In genomic region chr7:27170981-27171380, GRCm38 (mm10) we compare ENCODE assay signal across 29 mouse cellular contexts. TPM values are rescaled to one million over a fixed set of nuclear protein-coding genes. Genes with fewer than 3 reads are reported as not detected.
DNase-seq lines count a peak whose midpoint lies in the region; ATAC-seq lines count a peak whose summit lies in the region.
"Had no signal": no experiment of that assay in that cellular context is flagged by ENCODE, and none has a peak within 500 bp of the region (broad histone marks: within the 10 kb centered on the region; RNA-seq: fewer than 3 reads in every experiment).

No protein-coding gene starts in this region.

- peaks cover 11% of the 10 kb centered on the region for H3K4me1 ChIP-seq in embryonic facial prominence, embryonic 13.5 days
- peaks cover 9% of the 10 kb centered on the region for H3K4me1 ChIP-seq in embryonic facial prominence, embryonic 10.5 days
- peaks cover 9% of the 10 kb centered on the region; the same call in 1 of the 2 replicates for H3K4me1 ChIP-seq in limb, embryonic 12.5 days (replicated peaks)
- peaks cover 10% of the 10 kb centered on the region for H3K4me1 ChIP-seq in limb, embryonic 10.5 days

- no peak overlapping the region for H3K4me3 ChIP-seq in embryonic facial prominence, embryonic 13.5 days
- H3K4me3 ChIP-seq in embryonic facial prominence, embryonic 10.5 days: no peak overlapping the region
- H3K4me3 ChIP-seq in limb, embryonic 12.5 days (replicated peaks): no peak overlapping the region
- H3K4me3 ChIP-seq in limb, embryonic 10.5 days: no peak overlapping the region
- H3K4me3 ChIP-seq: embryonic facial prominence, embryonic 12.5 days; embryonic facial prominence, embryonic 15.5 days; erythroblast, embryonic 14.5 days; forebrain, embryonic 10.5 days; forebrain, embryonic 12.5 days had no signal

- no peak for ATAC-seq in cerebellum, adult (ENCODE audit: insufficient number of reproducible peaks, low FRiP score, low TSS enrichment)
- no peak for ATAC-seq in embryonic facial prominence, embryonic 13.5 days (ENCODE audit: insufficient number of reproducible peaks, insufficient read depth, low FRiP score, low TSS enrichment, low read depth)
- no peak for ATAC-seq in limb, embryonic 12.5 days (ENCODE audit: insufficient number of reproducible peaks, insufficient read depth, low FRiP score, low TSS enrichment, low read depth)
- ATAC-seq: forebrain, embryonic 14.5 days; forebrain, embryonic 16.5 days had no signal

- peaks cover 49% of the 10 kb centered on the region for H3K36me3 ChIP-seq in embryonic facial prominence, embryonic 13.5 days
- peaks cover 48% of the 10 kb centered on the region for H3K36me3 ChIP-seq in embryonic facial prominence, embryonic 10.5 days (replicated peaks)
- H3K36me3 ChIP-seq in limb, embryonic 12.5 days: peaks cover 48% of the 10 kb centered on the region
- H3K36me3 ChIP-seq in limb, embryonic 10.5 days: peaks cover 50% of the 10 kb centered on the region

- DNase-seq in cerebellum, adult 9-10 months: peak; percentile 26
- DNase-seq in embryonic facial prominence, embryonic 10.5 days (ENCODE audit: low spot score): no peak
- peak; percentile 91 for DNase-seq in heart, adult 11 months
- DNase-seq in heart, adult 18-20 months: no peak
- no peak for DNase-seq in limb, embryonic 10.5 days (ENCODE audit: low spot score)
- DNase-seq: adrenal gland, adult 2 months; adrenal gland, postnatal 10 days; adrenal gland, postnatal 25 days; cerebellum, adult 8-10 months; cerebellum, postnatal 14 days; cerebellum, postnatal 36 days; embryo, embryonic 11 days had no signal

- 93% methylated on average over 3 of the region's 3 CpGs for WGBS in embryonic facial prominence, embryonic 13.5 days
- 94% methylated on average over 3 of the region's 3 CpGs for WGBS in embryonic facial prominence, embryonic 10.5 days
- WGBS in limb, embryonic 12.5 days: 88% methylated on average over 3 of the region's 3 CpGs
- 98% methylated on average over 3 of the region's 3 CpGs for WGBS in limb, embryonic 10.5 days

- H3K4me2 ChIP-seq in embryonic facial prominence, embryonic 13.5 days: no peak overlapping the region
- no peak overlapping the region for H3K4me2 ChIP-seq in limb, embryonic 12.5 days
- H3K4me2 ChIP-seq: embryonic facial prominence, embryonic 12.5 days; embryonic facial prominence, embryonic 15.5 days; forebrain, embryonic 12.5 days had no signal

- H3K9me3 ChIP-seq in embryonic facial prominence, embryonic 13.5 days: no peaks in the 10 kb centered on the region
- H3K9me3 ChIP-seq in embryonic facial prominence, embryonic 10.5 days: 0 out of 2 replicates have a peak, but pooled peaks cover 2% of the 10 kb centered on the region
- H3K9me3 ChIP-seq in limb, embryonic 12.5 days: no peaks in the 10 kb centered on the region
- no peaks in the 10 kb centered on the region for H3K9me3 ChIP-seq in limb, embryonic 10.5 days (replicated peaks)
- H3K9me3 ChIP-seq: embryonic facial prominence, embryonic 12.5 days; embryonic facial prominence, embryonic 15.5 days; forebrain, embryonic 10.5 days; forebrain, embryonic 12.5 days had no signal

- no peak overlapping the region for H3K27ac ChIP-seq in embryonic facial prominence, embryonic 13.5 days
- H3K27ac ChIP-seq in embryonic facial prominence, embryonic 10.5 days (replicated peaks): no peak overlapping the region
- H3K27ac ChIP-seq in limb, embryonic 12.5 days: no peak overlapping the region
- no peak overlapping the region for H3K27ac ChIP-seq in limb, embryonic 10.5 days
- H3K27ac ChIP-seq: embryonic facial prominence, embryonic 12.5 days; embryonic facial prominence, embryonic 15.5 days; forebrain, embryonic 10.5 days; forebrain, embryonic 12.5 days had no signal

- 0 out of 2 replicates have a peak overlapping the region, but pooled peaks have one; percentile 21 for H3K9ac ChIP-seq in embryonic facial prominence, embryonic 13.5 days
- 0 out of 2 replicates have a peak overlapping the region, but pooled peaks have one; percentile 4 for H3K9ac ChIP-seq in limb, embryonic 12.5 days (replicated peaks)
- H3K9ac ChIP-seq: embryonic facial prominence, embryonic 12.5 days; embryonic facial prominence, embryonic 15.5 days; forebrain, embryonic 12.5 days had no signal

- no peaks in the 10 kb centered on the region for H3K27me3 ChIP-seq in embryonic facial prominence, embryonic 13.5 days
- no peaks in the 10 kb centered on the region for H3K27me3 ChIP-seq in embryonic facial prominence, embryonic 10.5 days (replicated peaks; ENCODE audit: low read depth, poor library complexity, severe bottlenecking)
- H3K27me3 ChIP-seq in limb, embryonic 12.5 days: no peaks in the 10 kb centered on the region
- H3K27me3 ChIP-seq in limb, embryonic 10.5 days (ENCODE audit: low read depth, poor library complexity, severe bottlenecking): no peaks in the 10 kb centered on the region
- H3K27me3 ChIP-seq: embryonic facial prominence, embryonic 12.5 days; embryonic facial prominence, embryonic 15.5 days; forebrain, embryonic 12.5 days had no signal

RNA-seq across cellular contexts. Expression of gene Egln2, which starts 4.4 kb away (rescaled TPM):
- polyA plus RNA-seq in embryonic facial prominence, embryonic 13.5 days (2015; fragmentation: Nextera tagmentation; extraction: Ambion mirVana): 69.2 and 77.7 TPM in 2 replicates
- polyA plus RNA-seq in embryonic facial prominence, embryonic 10.5 days (2016; fragmentation: Nextera tagmentation; extraction: Ambion mirVana): 77.5 and 81.3 TPM in 2 replicates
- total RNA-seq in heart, adult 18-20 months (2021): 10 to 100 TPM; 58.6 to 60.1 TPM
- polyA plus RNA-seq in limb, embryonic 12.5 days (2016; fragmentation: Nextera tagmentation; extraction: Ambion mirVana): 87.3 and 88.9 TPM in 2 replicates
- polyA plus RNA-seq in limb, embryonic 10.5 days (2016; fragmentation: Nextera tagmentation; extraction: Ambion mirVana): 95.2 and 97.8 TPM in 2 replicates

RNA-seq across cellular contexts. Expression of gene Rab4b, which starts 7.7 kb away (rescaled TPM):
- polyA plus RNA-seq in embryonic facial prominence, embryonic 13.5 days (2015; fragmentation: Nextera tagmentation; extraction: Ambion mirVana): 72.2 and 74.2 TPM in 2 replicates
- 60.0 and 63.1 TPM in 2 replicates for polyA plus RNA-seq in embryonic facial prominence, embryonic 10.5 days (2016; fragmentation: Nextera tagmentation; extraction: Ambion mirVana)
- total RNA-seq in heart, adult 18-20 months (2021): 10 to 100 TPM; 10.5 to 11.6 TPM
- polyA plus RNA-seq in limb, embryonic 12.5 days (2016; fragmentation: Nextera tagmentation; extraction: Ambion mirVana): 59.8 and 60.0 TPM in 2 replicates
- 59.8 and 67.0 TPM in 2 replicates for polyA plus RNA-seq in limb, embryonic 10.5 days (2016; fragmentation: Nextera tagmentation; extraction: Ambion mirVana)

RNA-seq across cellular contexts. Expression of gene Gm21983, which starts 9.9 kb away (rescaled TPM):
- 2.2 and 5.2 TPM in 2 replicates for polyA plus RNA-seq in embryonic facial prominence, embryonic 13.5 days (2015; fragmentation: Nextera tagmentation; extraction: Ambion mirVana)
- polyA plus RNA-seq in embryonic facial prominence, embryonic 10.5 days (2016; fragmentation: Nextera tagmentation; extraction: Ambion mirVana): 1.3 TPM in 1 of 2 replicates, not detected in the other
- total RNA-seq in heart, adult 18-20 months (2021): not detected
- polyA plus RNA-seq in limb, embryonic 12.5 days (2016; fragmentation: Nextera tagmentation; extraction: Ambion mirVana): 0.61 and 1.5 TPM in 2 replicates
- 0.81 TPM in 1 of 2 replicates, not detected in the other for polyA plus RNA-seq in limb, embryonic 10.5 days (2016; fragmentation: Nextera tagmentation; extraction: Ambion mirVana)
- total RNA-seq: adrenal gland, adult 2 months; adrenal gland, postnatal 10 days; adrenal gland, postnatal 25 days; adrenal gland, postnatal 4 days; common myeloid progenitor, adult 5-6 weeks; ES-E14; MEL had no signal
- polyA plus RNA-seq: brain, embryonic 14.5 days; erythroblast, embryonic 14.5 days; forebrain, embryonic 10.5 days; forebrain, embryonic 12.5 days; forebrain, embryonic 14.5 days; forebrain, embryonic 16.5 days had no signal

RNA-seq across cellular contexts. Expression of gene Mia, which starts 10.0 kb away (rescaled TPM):
- 60.5 and 96.6 TPM in 2 replicates for polyA plus RNA-seq in embryonic facial prominence, embryonic 13.5 days (2015; fragmentation: Nextera tagmentation; extraction: Ambion mirVana)
- polyA plus RNA-seq in embryonic facial prominence, embryonic 10.5 days (2016; fragmentation: Nextera tagmentation; extraction: Ambion mirVana): 0.62 and 1.5 TPM in 2 replicates
- under 1 TPM in 1 of 2 experiments, not detected in 1; 0.57 TPM for total RNA-seq in heart, adult 18-20 months (2021)
- 23.8 and 42.8 TPM in 2 replicates for polyA plus RNA-seq in limb, embryonic 12.5 days (2016; fragmentation: Nextera tagmentation; extraction: Ambion mirVana)
- 1.1 and 5.0 TPM in 2 replicates for polyA plus RNA-seq in limb, embryonic 10.5 days (2016; fragmentation: Nextera tagmentation; extraction: Ambion mirVana)
- total RNA-seq: adrenal gland, adult 2 months; adrenal gland, postnatal 25 days had no signal
- polyA plus RNA-seq: adrenal gland, adult 2 months; erythroblast, embryonic 14.5 days had no signal

RNA-seq across cellular contexts. Expression of gene Cyp2t4, which starts 17.5 kb away (rescaled TPM):
- polyA plus RNA-seq in embryonic facial prominence, embryonic 13.5 days (2015; fragmentation: Nextera tagmentation; extraction: Ambion mirVana): 0.25 and 0.32 TPM in 2 replicates
- polyA plus RNA-seq in embryonic facial prominence, embryonic 10.5 days (2016; fragmentation: Nextera tagmentation; extraction: Ambion mirVana): 0.09 and 0.16 TPM in 2 replicates
- not detected for total RNA-seq in heart, adult 18-20 months (2021)
- polyA plus RNA-seq in limb, embryonic 12.5 days (2016; fragmentation: Nextera tagmentation; extraction: Ambion mirVana): not detected in 2 replicates
- polyA plus RNA-seq in limb, embryonic 10.5 days (2016; fragmentation: Nextera tagmentation; extraction: Ambion mirVana): 0.11 and 0.19 TPM in 2 replicates
- total RNA-seq: adrenal gland, adult 2 months; adrenal gland, postnatal 10 days; adrenal gland, postnatal 25 days; adrenal gland, postnatal 4 days; common myeloid progenitor, adult 5-6 weeks; MEL had no signal
- polyA plus RNA-seq: adrenal gland, adult 2 months; brain, embryonic 14.5 days; C2C12; erythroblast, embryonic 14.5 days; forebrain, embryonic 14.5 days; frontal cortex, adult 2 months had no signal

Comparison
In these comparisons a context has a peak if more than half of its experiments do, and no peak if none do; other contexts are left out.
1. DNase-seq: peak in cerebellum, adult 9-10 months (single experiment) and heart, adult 11 months (single experiment); none in embryonic facial prominence, embryonic 10.5 days (single experiment), heart, adult 18-20 months (0 of 2) and limb, embryonic 10.5 days (single experiment).